Mouse (Mus musculus) bone marrow macrophage, adult 2 months (primary cell): Measurements from ENCODE around the gene Cdc14a.

ENCODE experiments used
- CTCF ChIP-seq: IDR thresholded peaks from 2 replicates; pipeline ENCODE4 v1.5.1; 2012; ENCODE audit warnings: low read depth, mild to moderate bottlenecking, low read length, moderate library complexity
- POLR2A ChIP-seq: IDR thresholded peaks from 2 replicates; pipeline ENCODE4 v1.6.1; 2012; ENCODE audit warnings: mild to moderate bottlenecking, low read depth, low read length, borderline replicate concordance

DNA sequence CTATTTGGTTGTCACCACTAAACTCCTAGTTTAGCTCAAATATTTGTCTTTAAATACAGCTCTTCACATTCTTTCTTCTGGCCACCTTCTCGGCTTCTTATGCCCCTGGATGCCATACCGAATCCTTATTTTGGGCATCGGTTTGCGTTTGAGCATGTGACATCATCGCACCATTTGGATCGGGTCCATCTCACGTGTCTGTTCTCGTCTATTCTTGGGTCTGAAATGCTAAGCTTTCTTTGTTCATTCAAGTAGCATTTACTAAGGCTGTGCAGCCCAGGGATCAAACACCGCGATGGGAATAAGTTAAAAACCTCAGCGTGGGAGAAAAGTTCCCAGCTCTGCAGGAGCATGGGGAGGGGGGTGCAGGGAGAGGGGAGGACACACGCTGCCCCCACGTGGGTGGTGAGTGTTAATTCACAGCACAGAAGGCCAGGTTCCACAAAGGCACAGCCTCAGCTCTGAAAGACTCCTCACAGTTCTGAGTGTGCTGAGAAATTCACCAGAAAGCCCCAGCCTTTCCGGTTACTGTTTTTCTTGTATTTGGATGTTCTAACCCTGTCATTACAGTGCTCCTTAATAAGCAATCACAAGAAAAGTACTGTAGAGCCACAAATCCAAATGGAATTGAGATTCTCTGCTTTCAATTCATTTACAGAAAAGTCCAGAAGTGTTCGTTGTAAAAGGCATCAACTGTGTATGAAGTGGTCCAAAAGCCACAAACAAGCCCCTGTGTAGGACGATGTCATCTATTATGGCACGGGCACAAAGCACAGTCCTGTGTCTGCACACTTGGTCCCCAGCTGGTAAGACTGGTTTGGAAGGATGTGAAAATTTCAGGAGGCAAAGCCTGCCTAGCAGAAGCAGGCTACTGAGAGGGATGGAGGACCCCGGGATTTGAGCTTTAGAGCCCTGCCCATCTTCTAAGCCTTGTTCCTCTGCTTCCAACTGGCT, 118.8 kb downstream of the Cdc14a start:
- no peak for TF ChIP-seq CTCF
- TF ChIP-seq POLR2A = no peak
